Mouse (Mus musculus) cerebellum, adult 11-12 months (tissue): ENCODE data around the gene Tom1l2.

Source experiments
- DNase-seq: peaks from one replicate; pipeline ENCODE4 v3.0.0; 2022

Gene Tom1l2

DNA sequence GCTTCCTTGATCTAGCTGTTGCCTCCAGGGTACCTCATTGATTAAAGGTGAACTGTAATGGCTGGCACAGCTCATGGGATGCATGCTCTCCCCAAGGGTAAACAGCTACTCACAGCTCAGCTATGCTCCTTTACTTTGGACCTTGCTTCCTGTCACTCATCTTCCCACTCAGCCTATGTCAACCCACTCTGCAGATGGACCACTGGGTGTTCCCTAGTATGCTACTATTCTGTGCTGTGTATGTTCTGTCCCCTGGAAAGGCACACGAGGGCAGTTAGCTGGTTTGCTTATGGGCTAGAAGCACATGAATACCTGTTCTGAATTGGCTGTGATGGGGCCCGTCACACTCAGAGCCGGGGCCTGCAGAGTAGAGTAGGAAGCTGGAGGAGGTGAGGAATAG is 92.0 kb downstream of the Tom1l2 start:
- no peak for DNase-seq

DNA sequence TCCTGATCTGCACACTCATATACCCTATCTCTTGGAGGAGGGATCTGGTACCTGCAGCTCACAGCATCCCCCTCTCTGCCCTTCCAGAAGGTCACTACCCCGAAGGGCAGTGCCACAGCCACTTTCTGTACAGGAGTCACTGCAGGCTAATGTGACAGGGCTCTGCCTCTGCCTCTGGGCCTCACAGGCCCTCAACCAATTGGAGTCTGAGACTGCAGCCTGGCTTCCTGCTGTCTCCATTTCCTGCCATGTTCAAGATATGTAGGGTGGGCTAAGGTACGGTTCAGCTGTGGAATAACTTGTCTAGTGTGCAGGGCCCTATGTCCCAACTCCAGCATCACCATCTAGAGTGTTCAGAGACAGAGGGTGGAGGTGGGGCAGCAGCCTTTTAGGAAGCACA is 95.0 kb downstream of the Tom1l2 start:
- DNase-seq, result no peak

DNA sequence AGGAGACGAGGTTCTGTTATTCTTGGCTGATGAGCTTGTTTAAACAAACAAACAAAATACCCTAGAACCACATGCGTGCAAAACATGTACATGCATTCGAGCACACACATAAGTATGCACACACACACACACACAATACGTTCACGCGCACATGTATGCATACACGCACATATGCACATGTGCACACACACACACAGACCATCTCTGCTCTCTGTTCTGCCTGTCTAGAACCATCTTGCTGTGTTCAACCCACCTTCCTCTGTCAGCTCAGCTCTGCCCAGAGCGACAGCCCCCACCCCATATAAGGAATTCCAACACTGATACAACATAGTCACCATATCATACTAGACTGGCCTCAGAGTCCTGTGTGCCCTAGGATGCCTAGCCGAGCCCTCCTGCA is 96.0 kb downstream of the Tom1l2 start:
- DNase-seq, result no peak

DNA sequence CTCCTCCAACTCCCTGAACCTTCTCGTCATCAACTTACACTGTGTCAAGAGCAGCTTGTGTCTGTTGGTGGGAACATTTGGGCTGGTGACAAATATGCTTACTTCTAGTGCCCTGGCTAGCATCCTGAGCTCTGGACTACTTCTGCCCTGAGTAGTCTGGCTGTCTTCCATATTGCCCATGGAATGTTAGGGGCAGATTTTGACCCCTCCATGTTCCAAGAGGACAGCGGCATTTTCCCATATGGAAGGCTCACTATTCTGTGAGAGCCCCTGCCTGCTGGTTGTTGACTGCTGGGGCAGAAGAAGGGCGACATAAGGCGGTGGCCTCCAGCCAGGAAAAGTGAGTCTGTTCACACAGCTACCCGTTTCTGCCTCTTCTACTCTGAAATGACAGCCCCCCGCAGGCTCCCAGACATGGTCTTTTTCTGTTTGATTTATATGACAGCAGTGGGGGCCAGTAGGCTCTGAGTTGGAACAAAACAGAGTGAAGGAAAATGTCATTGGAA is 96.5 kb downstream of the Tom1l2 start:
- DNase-seq, result peak; percentile 96

DNA sequence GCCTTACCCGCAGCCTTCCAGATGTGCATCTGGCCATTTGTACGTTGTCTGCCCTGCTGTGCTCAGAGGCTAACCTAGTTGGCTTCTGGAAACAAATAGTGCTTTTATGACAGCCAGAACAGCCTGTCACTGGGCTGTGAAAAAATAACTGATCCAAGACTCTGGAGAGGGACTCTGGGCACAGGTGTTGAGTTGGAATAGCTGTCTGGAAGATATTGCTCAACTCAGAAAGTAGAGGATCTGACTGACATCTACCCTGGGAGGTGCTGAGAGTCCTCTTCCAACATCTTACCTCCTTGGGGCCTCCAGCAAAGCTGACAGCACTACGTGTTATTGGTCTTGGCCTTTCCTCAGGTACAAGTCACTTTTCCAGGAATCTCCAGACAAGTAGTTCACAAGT is 97.1 kb downstream of the Tom1l2 start:
- no peak for DNase-seq

DNA sequence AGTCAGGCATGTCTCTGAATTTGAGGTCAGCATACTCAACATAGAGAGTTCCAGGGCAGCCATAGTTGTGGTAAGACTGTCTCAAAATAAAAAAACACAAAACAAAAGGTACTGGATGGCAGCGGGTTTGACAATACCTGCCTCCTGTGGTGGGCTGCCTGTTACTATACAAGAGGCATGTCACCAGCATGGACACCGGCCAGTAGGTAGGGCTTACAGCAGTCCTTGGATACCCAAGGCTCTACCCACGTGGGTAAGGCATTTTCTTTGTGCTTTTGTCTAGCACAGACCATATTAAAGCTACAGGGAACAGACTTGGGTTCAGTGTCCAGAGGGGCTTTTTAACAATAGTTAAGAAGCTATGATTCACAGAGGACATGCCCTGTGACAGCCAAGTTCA is 97.5 kb downstream of the Tom1l2 start:
- DNase-seq, result no peak

DNA sequence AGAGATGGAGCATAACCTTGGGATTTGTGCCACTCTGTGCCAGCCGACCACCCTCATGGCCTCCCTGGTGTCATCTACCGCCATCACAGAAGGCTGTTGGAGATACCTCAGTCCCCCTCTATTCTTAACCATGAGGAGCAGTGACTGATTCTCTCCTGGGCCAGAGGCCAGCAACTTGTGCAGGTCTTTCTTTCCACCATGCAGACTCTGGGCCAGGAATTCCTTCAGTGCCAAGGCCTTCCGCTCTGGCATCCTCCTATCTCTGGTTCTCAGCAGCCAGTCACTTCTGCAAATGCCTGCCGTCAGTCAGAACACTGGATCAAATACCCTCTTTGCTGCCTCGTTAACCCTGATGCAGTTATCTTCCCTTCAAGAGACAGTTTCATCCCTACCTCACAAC is 98.4 kb downstream of the Tom1l2 start:
- DNase-seq, result peak; percentile 60

DNA sequence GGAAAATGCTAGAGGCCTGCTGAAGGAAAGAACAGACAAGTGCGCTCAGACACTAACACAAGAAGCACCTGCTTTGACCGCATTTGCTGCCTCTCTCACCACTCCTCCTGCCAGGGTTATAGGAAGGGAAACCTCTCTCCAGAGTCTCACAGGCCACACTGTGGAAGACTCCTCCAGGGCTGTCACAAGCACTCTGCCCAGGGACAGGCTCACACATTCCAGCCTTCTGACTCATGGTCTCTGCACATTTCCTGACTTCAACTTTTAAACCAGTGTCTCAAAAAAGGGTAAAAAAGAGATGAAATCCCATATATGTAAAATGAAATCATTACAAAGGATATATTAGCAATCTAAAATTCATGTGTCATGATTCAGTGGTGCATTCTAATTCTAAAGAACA is 99.2 kb downstream of the Tom1l2 start:
- DNase-seq, result no peak

DNA sequence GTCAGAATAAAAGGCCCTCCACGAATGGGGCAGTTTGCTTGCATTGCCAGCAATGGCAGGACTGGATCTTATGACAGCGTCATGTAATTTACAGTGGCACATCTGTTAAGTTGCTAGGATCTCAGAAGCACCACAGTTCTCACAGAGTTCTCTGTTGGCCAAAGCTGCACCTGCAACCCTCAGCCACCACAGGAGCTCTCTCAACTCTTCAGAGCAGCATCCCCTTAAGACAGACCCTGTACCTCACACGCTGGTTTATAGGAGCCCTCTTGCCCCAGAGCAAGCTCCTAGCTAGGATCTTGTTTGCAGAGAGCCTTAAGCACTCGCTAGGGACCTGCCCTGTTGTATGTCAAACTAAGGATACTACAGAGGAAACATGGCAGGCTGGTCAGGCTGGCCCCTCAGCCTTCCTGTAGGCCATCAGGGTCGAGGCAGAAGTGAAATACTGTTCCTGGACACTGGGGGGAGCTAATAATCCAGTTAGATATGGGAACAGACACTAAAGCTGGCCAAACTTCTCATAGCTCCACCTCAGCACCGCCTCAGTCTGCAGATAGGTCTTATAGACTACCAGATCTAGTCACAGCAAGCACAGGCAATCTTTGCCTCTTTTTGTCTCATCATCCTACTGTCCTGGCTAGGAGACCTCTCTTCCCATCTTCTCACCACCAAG is 101.6 kb downstream of the Tom1l2 start:
- peak; percentile 59 for DNase-seq

DNA sequence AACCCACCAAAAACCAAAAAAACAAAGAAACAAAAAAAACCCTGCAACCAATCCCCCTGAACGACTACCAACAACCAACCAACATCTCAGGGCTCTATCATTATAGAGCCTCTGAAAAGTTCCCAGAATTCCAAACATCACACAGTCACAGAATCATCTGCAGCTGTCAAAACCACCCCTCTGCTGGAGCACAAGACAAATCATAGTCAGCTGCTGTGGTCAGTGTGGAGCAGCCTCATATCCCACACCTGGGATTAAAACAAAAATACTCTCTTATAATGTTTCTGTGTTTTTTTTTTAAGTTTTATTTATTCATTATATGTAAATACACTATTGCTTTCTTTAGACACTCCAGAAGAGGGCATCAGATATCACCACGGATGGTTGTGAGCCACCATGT is 102.8 kb downstream of the Tom1l2 start:
- DNase-seq, result no peak

DNA sequence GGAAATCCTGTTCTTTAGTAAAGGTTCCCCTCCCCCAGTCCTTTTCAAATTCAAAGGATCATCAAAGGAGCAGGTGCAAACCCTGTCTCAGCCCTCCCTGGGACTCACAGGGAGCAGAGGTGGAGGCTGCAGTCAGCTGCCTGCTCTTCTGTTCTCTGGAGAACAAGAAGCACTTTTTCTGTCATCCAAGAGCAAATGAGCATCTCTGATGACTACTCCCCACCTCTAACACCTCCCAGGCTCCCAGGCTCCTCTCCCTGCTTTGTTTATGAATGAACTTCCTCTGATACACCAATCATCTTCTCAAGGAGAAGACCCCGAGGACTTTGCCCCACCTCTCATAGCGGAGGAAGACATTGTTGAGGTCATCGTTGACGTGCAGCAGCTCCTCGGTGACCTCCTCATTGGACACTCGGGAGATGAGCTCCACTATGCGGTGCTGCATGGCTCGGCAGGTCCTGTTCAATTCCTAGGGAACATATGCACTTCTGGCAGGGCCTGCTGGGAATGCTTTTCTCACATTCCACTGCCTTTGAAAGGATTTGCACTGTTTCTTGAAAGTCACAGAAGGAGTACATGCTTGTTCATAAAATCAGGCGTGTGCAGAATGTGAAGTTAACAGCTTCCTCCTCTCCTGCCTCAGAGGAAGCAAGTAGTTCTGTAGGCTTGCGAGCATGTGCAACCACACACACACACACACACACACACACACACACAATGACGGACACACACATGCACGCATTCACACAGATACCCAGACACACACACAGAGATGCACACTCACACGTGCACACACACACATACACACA is 103.9 kb downstream of the Tom1l2 start:
- no peak for DNase-seq

DNA sequence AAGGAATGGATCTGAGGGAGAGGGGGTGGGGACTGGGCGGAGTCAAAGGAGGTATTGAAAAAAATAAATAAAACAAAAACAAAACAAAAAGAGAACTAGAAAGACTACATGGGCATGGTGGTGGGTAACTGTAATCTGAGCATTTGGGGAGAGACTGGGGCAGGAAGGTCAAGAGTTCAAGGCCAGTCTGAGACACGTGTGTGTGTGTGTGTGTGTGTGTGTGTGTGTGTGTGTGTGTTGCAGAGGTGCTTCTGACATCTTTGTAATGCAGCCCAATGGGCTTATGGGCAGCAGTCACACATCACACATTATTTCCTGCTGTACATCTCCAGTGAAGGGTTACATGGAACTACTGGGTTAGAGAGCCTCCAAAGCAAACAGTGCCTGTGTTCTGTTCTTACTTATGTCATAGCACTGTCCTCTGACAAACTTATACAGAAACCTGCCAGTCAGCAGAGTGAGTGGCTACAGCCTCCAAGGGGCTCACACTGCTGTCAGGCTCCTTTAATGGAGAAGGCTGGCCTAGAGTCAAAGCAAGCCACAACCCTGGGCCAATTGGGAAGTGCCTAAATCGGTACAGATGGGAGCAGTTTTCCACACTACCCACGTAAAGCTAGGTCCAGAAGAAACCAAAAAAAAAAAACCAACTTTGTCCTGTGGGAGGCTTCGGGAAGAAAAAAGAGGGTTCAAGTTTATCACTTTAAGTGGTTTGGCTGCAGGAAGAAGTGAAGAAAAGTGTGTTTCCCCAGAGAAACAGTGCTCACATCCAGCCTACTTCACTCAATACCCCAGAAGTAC is 104.8 kb downstream of the Tom1l2 start:
- peak; percentile 81 for DNase-seq

DNA sequence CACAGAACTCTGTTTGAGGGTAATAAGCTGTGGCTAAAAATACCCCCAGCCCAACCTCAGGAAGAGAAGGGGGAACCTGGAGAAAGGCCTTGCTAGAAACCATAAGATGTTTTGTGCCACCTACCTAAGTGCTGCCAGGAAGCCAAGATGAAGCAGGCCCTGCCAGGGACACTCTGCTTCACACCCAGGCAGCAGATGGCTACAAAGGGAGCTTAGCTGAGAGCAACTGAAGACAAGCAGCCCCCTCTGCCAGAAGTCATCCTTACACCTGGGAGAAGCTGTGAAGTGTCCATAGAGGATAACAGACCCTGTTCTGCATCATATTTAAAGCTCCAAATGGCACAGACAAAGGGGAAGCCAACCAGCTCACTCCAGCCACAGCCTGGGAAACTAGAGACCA is 106.6 kb downstream of the Tom1l2 start:
- DNase-seq, result peak; percentile 59

DNA sequence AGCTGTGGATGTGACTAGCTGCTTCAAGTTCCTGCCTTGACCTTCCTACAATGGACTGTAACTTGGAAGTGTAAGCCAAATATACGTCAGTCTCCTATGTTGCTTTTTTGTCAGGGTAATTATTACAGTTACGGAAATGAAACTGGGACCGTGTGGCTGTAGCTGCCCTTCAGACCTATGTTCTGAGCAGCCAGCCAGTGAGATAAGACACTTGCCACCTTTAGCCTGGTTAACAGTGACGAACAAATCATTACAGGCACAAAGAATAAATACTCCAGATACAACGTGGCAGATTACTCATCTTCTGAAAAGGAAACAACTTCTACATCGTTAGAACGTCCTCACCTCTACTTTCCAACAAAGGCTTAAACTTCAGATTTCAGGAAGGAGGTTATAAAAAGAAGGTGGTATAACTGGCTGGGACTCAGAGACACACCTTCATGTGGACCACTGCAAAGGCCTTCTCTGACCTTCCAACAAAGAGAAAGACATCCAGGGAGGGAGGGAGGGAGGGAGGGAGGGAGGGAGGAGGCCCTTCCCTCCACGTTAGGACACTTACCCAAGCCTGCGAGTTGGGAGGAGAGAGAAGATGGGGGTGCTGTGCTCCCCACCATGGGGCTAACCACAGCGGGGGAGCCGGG is 108.1 kb downstream of the Tom1l2 start:
- no peak for DNase-seq

DNA sequence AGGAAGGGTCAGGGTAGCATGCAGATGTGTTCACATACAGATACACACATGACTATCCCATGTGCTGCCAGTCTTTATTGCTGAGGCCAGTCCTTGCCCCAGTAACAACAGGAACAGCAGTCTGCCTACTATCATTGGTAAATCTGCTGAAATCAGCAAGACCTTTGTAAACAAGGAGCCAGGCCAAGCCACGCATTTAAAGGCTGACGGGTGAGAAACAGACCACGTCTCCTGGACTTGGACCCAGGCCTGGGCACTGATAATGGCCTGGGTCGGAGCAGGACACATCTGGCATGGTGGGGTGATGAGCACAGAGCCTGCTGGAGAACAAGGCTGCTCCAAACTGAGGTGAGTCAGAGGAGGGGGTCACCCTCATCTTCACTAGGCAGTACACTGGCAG is 112.2 kb downstream of the Tom1l2 start:
- DNase-seq, result no peak

DNA sequence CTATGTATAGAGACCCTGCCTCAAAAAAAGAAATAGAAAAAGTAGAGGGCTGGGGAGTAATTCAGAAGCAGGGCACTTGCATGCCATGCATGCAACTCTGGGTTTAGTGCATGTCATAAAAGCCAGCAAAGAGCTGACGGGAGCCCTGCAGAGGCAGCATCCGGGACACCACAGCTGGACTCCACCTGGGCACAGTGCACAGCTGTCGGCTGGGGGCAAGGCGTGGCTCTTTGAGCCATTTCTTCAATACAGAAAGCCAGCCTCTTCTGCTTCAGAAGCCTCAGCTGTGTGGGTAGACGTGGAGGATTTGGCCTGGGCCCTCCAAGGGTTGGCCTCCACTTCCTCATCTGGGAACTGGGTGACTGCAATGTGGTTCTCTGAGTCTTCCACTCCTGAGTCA is 117.4 kb downstream of the Tom1l2 start:
- no peak for DNase-seq

DNA sequence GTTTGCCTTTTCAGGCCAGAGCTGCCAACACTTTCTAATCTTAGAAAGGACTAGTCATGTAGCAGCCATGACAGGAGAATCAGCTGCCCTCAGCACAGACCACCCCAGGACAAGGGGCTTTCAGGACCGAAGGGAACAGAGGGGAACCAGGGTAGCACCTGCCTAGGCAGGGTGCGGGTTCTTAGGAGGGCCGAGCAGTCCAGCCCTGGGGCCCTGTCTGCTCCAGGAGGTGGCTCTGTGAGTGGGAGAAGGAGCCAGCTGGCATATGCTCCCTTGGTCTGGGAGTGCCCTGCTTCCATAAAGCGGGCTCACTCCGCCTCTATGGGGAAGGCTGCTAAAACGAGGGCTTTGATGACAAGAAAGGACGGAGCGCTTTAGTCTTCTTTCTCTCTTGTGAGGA is 119.5 kb downstream of the Tom1l2 start:
- DNase-seq, result peak; percentile 85

DNA sequence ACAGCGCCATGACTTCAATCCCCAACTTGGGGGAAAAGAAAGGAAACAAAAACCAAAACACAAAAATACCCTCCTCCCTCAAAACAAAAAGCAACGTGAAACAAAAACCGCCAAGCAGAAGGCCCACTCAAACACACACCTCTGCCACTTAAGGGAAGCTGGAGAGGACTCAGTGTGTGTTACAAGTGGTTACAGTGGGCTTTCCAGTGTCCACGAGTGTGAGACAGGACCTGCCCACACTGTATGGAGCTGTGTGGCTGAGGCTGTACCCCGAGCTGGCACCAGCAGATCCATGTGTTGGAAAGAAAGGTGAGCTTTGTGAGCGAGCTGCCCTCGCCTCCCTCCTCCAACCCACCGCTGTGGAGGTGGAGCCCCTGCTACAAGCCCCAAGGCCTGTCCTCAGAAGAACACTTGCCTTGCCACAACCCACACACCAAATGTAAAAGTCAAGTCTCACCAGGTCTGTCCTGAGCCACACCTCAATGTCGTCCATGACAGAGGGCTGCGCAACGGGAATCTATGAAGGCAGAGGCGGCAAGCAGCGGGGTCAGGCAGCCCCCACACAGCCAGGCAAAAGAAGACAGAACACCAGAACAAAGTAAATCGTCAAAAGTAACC is 120.2 kb downstream of the Tom1l2 start:
- peak; percentile 30 for DNase-seq

DNA sequence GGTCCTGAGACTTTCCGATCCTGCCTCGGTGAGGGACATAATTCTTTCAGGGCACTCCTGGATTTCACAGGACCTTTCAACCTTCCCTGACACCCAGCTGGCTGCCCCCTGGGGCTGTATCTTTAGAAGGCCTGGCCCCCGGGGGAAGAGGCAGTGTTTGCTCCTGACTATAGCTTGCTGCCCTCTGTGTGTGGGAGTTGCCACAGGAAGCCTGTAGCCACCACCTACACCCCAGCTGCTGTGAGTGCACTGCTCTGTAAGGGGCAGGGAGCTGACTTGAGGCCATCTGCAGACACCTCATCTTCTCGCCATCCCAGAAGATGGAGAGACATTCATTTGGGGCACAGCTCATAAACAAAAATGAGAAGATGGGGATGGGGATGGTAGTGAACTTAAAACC is 120.8 kb downstream of the Tom1l2 start:
- DNase-seq, result peak; percentile 29

DNA sequence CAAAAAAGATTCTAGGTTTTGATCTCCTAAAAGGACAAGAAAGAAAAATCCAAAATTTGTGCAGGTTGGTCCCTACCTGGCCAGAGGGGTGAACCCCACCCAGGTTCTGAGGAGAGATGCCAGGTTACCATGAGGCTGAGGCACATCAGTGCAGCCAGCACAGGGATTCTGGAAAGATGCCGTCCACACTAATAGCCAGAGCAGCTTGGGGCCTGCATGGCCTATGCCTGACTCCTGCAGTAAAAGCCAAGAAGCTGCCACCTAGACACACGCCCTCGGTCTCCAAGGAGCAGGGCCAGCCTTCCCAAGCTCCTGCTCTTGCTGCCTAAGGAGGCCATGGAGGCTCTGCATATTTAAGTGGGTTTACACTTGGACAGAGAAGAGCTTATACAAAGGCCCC is 121.4 kb downstream of the Tom1l2 start:
- peak; percentile 64 for DNase-seq

DNA sequence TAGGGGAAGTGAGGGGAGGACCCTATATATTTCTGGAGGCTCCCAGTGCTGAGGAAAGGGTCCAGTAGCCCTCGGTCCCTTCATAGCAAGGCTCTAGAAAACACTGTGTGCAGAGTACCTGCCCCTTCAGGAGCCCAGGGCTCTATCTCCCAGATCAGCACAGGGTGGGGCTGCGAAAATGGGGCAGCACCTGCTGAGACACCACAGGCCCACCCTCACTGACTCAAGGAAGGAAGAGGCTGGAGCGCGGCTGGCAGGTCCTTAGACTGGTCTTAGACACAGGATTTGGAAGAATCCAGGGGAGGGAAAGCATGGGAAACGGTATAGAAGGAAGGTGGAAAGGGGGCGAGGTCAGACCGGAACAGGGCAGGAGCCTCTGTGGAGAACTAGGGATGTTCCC is 122.2 kb downstream of the Tom1l2 start:
- no peak for DNase-seq

DNA sequence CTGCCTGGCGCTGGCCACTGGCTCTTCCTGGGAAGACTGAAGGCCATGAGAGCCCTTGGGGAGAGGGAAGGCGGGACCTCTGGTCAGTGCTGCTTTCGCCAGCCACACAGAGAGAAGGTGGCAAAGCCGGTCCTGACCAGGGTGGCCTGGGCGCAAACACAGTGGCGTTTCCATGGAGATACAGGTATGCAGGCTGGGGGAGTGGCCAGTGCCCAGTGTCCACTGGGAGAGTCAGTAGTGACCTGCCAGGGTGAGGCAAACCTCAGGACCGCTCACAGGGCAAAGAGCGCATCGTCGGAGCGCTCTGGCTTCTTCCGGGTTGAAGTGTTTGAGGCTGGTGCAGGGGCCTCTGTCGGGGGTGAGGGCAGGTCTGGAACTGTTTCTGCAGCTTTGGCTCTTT is 122.9 kb downstream of the Tom1l2 start:
- DNase-seq, result no peak

DNA sequence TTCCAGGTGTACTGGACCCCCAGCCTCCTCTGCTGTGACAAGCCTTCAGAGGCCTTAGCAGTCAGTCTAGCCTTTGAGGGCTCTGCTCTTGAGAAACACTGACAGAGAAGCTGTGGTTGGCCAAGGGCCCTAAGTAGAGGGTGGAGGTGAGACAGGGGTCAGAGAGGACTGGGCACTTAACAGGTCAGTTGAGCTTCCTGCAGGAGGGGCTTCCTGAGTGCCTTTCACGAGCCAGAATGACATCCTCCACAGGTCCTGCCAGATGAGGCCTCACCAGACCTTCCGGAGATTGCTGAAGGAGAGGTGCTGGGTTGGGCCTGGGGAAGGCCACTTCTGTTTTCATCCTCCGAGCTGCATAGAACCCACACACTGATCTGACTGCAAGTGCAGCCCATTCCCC is 124.2 kb downstream of the Tom1l2 start:
- DNase-seq, result no peak
